ENCODE assay signal across 9 mouse cellular contexts in genomic region chr14:55629312-55629711, GRCm38 (mm10). TPM values are rescaled to one million over a fixed set of nuclear protein-coding genes. Genes with fewer than 3 reads are reported as not detected.
DNase-seq lines count a peak whose midpoint lies in the region; ATAC-seq and TF ChIP-seq lines count a peak whose summit lies in the region.
"Had no signal": no experiment of that assay in that cellular context is flagged by ENCODE, and none has a peak within 500 bp of the region (broad histone marks: within the 10 kb centered on the region; RNA-seq: fewer than 3 reads in every experiment).

No protein-coding gene starts in this region.

- H3K9ac ChIP-seq in midbrain, embryonic 14.5 days (replicated peaks; ENCODE audit: low read length): no peak overlapping the region
- H3K9ac ChIP-seq: hindbrain, embryonic 15.5 days had no signal

- peak; percentile 37 to 68 for DNase-seq in cerebellum, postnatal 14 days
- DNase-seq in cerebellum, adult 11 months: no peak
- peak; percentile 29 for DNase-seq in midbrain, embryonic 14.5 days
- no peak for DNase-seq in midbrain, embryonic 10.5 days (ENCODE audit: low spot score)
- peak; percentile 94 for DNase-seq in thymus, postnatal 4 days

- no peak overlapping the region for H3K27ac ChIP-seq in midbrain, embryonic 14.5 days (replicated peaks; ENCODE audit: low read depth, low read length)
- H3K27ac ChIP-seq in midbrain, embryonic 10.5 days (replicated peaks): no peak overlapping the region
- no peak overlapping the region for H3K27ac ChIP-seq in bone marrow macrophage, adult 2 months (ENCODE audit: insufficient read depth, low read depth, low read length)
- H3K27ac ChIP-seq: hindbrain, embryonic 15.5 days had no signal

- no peaks in the 10 kb centered on the region for H3K9me3 ChIP-seq in midbrain, embryonic 14.5 days (ENCODE audit: control insufficient read depth, low read length)
- H3K9me3 ChIP-seq in midbrain, embryonic 10.5 days (replicated peaks): no peaks in the 10 kb centered on the region
- H3K9me3 ChIP-seq: hindbrain, embryonic 15.5 days had no signal

- no peaks in the 10 kb centered on the region for H3K27me3 ChIP-seq in midbrain, embryonic 14.5 days (ENCODE audit: control insufficient read depth, insufficient read depth, low read length)
- no peaks in the 10 kb centered on the region for H3K27me3 ChIP-seq in midbrain, embryonic 10.5 days (ENCODE audit: low read depth, poor library complexity, severe bottlenecking)
- H3K27me3 ChIP-seq: hindbrain, embryonic 15.5 days had no signal

- no peak overlapping the region for H3K4me2 ChIP-seq in midbrain, embryonic 14.5 days (ENCODE audit: low read length)
- H3K4me2 ChIP-seq: hindbrain, embryonic 15.5 days had no signal

- peaks cover under 1% of the 10 kb centered on the region for H3K4me1 ChIP-seq in midbrain, embryonic 14.5 days (ENCODE audit: control insufficient read depth, insufficient read depth, low read length)
- H3K4me1 ChIP-seq in midbrain, embryonic 10.5 days: peaks cover 5% of the 10 kb centered on the region
- H3K4me1 ChIP-seq in bone marrow macrophage, adult 2 months (ENCODE audit: control insufficient read depth, insufficient read depth, low read length): no peaks in the 10 kb centered on the region

- peaks cover 97% of the 10 kb centered on the region for H3K36me3 ChIP-seq in midbrain, embryonic 14.5 days (ENCODE audit: control insufficient read depth, insufficient read depth, low read length)
- peaks cover 100% of the 10 kb centered on the region for H3K36me3 ChIP-seq in midbrain, embryonic 10.5 days

- TF ChIP-seq CTCF in bone marrow macrophage, adult 2 months (IDR thresholded peaks at IDR 0.05; ENCODE audit: low read depth, low read length): peak; percentile 70

- H3K4me3 ChIP-seq in midbrain, embryonic 14.5 days (replicated peaks; ENCODE audit: low read depth, low read length): no peak overlapping the region
- no peak overlapping the region for H3K4me3 ChIP-seq in midbrain, embryonic 10.5 days
- no peak overlapping the region for H3K4me3 ChIP-seq in bone marrow macrophage, adult 2 months (ENCODE audit: insufficient read depth, low read length)
- H3K4me3 ChIP-seq: hindbrain, embryonic 15.5 days had no signal

- ATAC-seq in midbrain, embryonic 14.5 days (ENCODE audit: low FRiP score, low TSS enrichment): no peak
- peak; percentile 65 for ATAC-seq in inflammation-experienced regulatory T-cells, adult 6 months
- peak; percentile 68 for ATAC-seq in megakaryocyte-erythroid progenitor cell, adult 5-6 weeks (replicated peaks; ENCODE audit: low FRiP score, low TSS enrichment, poor library complexity, severe bottlenecking)

- no peak for TF ChIP-seq POLR2A in bone marrow macrophage, adult 2 months (IDR thresholded peaks at IDR 0.05; ENCODE audit: borderline replicate concordance, low read depth, low read length)

- WGBS in midbrain, embryonic 14.5 days: 60% methylated on average over 5 of the region's 5 CpGs
- WGBS in midbrain, embryonic 10.5 days: 67% methylated on average over 5 of the region's 5 CpGs

RNA-seq across cellular contexts. Expression of gene Ipo4, which starts 6.4 kb away (rescaled TPM):
- 107 and 111 TPM in 2 replicates for polyA plus RNA-seq in midbrain, embryonic 14.5 days (2014; fragmentation: Nextera tagmentation; extraction: Ambion mirVana)
- polyA plus RNA-seq in midbrain, embryonic 10.5 days (2016; fragmentation: Nextera tagmentation; extraction: Ambion mirVana): 94.1 and 100 TPM in 2 replicates
- polyA plus RNA-seq in bone marrow macrophage, adult 2 months (2012; ENCODE audit: insufficient read depth, insufficient read length, missing spikeins): 31.4 and 33.3 TPM in 2 replicates
- polyA plus RNA-seq in inflammation-experienced regulatory T-cells, adult 6 months (2017; shearing (Covaris generic)): 10 to 100 TPM; 21.1 to 39.8 (median 36.3) TPM
- 79.0 and 101 TPM in 2 replicates for total RNA-seq in megakaryocyte-erythroid progenitor cell, adult 5-6 weeks (2014; fragmentation: Nextera tagmentation)
- 21.2 and 26.9 TPM in 2 replicates for total RNA-seq in megakaryocyte-erythroid progenitor cell, adult 5-6 weeks (2017)

RNA-seq across cellular contexts. Expression of gene Gm49378, which starts 8.4 kb away (rescaled TPM):
- polyA plus RNA-seq in midbrain, embryonic 14.5 days (2014; fragmentation: Nextera tagmentation; extraction: Ambion mirVana): 2.6 and 4.1 TPM in 2 replicates
- polyA plus RNA-seq in midbrain, embryonic 10.5 days (2016; fragmentation: Nextera tagmentation; extraction: Ambion mirVana): 1.1 and 1.2 TPM in 2 replicates
- 0.59 and 3.0 TPM in 2 replicates for polyA plus RNA-seq in bone marrow macrophage, adult 2 months (2012; ENCODE audit: insufficient read depth, insufficient read length, missing spikeins)
- 1 to 10 TPM in 2 of 3 experiments, under 1 TPM in 1; 0.44 to 2.8 (median 2.5) TPM for polyA plus RNA-seq in inflammation-experienced regulatory T-cells, adult 6 months (2017; shearing (Covaris generic))
- total RNA-seq in megakaryocyte-erythroid progenitor cell, adult 5-6 weeks (2014; fragmentation: Nextera tagmentation): 4.9 and 11.6 TPM in 2 replicates
- 3.5 and 3.7 TPM in 2 replicates for total RNA-seq in megakaryocyte-erythroid progenitor cell, adult 5-6 weeks (2017)

RNA-seq across cellular contexts. Expression of gene Rec8, which starts 11.5 kb away (rescaled TPM):
- 2.6 and 8.2 TPM in 2 replicates for polyA plus RNA-seq in midbrain, embryonic 14.5 days (2014; fragmentation: Nextera tagmentation; extraction: Ambion mirVana)
- polyA plus RNA-seq in midbrain, embryonic 10.5 days (2016; fragmentation: Nextera tagmentation; extraction: Ambion mirVana): 4.1 and 5.5 TPM in 2 replicates
- polyA plus RNA-seq in bone marrow macrophage, adult 2 months (2012; ENCODE audit: insufficient read depth, insufficient read length, missing spikeins): 0.25 TPM in 1 of 2 replicates, not detected in the other
- 1 to 10 TPM in 2 of 3 experiments, not detected in 1; 2.7 to 4.0 TPM for polyA plus RNA-seq in inflammation-experienced regulatory T-cells, adult 6 months (2017; shearing (Covaris generic))
- 28.2 and 53.3 TPM in 2 replicates for total RNA-seq in megakaryocyte-erythroid progenitor cell, adult 5-6 weeks (2014; fragmentation: Nextera tagmentation)
- total RNA-seq in megakaryocyte-erythroid progenitor cell, adult 5-6 weeks (2017): 16.0 and 27.6 TPM in 2 replicates

RNA-seq across cellular contexts. Expression of gene Tm9sf1, which starts 14.3 kb away (rescaled TPM):
- 44.7 and 53.8 TPM in 2 replicates for polyA plus RNA-seq in midbrain, embryonic 14.5 days (2014; fragmentation: Nextera tagmentation; extraction: Ambion mirVana)
- 74.7 and 77.1 TPM in 2 replicates for polyA plus RNA-seq in midbrain, embryonic 10.5 days (2016; fragmentation: Nextera tagmentation; extraction: Ambion mirVana)
- polyA plus RNA-seq in bone marrow macrophage, adult 2 months (2012; ENCODE audit: insufficient read depth, insufficient read length, missing spikeins): 61.9 and 64.9 TPM in 2 replicates
- 10 to 100 TPM; 36.3 to 45.0 (median 39.3) TPM for polyA plus RNA-seq in inflammation-experienced regulatory T-cells, adult 6 months (2017; shearing (Covaris generic))
- total RNA-seq in megakaryocyte-erythroid progenitor cell, adult 5-6 weeks (2014; fragmentation: Nextera tagmentation): 43.8 and 52.6 TPM in 2 replicates
- total RNA-seq in megakaryocyte-erythroid progenitor cell, adult 5-6 weeks (2017): 61.9 and 77.4 TPM in 2 replicates

RNA-seq across cellular contexts. Expression of gene Tssk4, which starts 20.7 kb away (rescaled TPM):
- polyA plus RNA-seq in midbrain, embryonic 14.5 days (2014; fragmentation: Nextera tagmentation; extraction: Ambion mirVana): 0.35 and 0.47 TPM in 2 replicates
- polyA plus RNA-seq in midbrain, embryonic 10.5 days (2016; fragmentation: Nextera tagmentation; extraction: Ambion mirVana): 0.75 and 0.79 TPM in 2 replicates
- polyA plus RNA-seq in bone marrow macrophage, adult 2 months (2012; ENCODE audit: insufficient read depth, insufficient read length, missing spikeins): 1.6 and 1.7 TPM in 2 replicates
- 1 to 10 TPM in 2 of 3 experiments, under 1 TPM in 1; 0.68 to 2.2 (median 1.2) TPM for polyA plus RNA-seq in inflammation-experienced regulatory T-cells, adult 6 months (2017; shearing (Covaris generic))
- 0.87 and 0.99 TPM in 2 replicates for total RNA-seq in megakaryocyte-erythroid progenitor cell, adult 5-6 weeks (2014; fragmentation: Nextera tagmentation)
- 0.69 TPM in 1 of 2 replicates, not detected in the other for total RNA-seq in megakaryocyte-erythroid progenitor cell, adult 5-6 weeks (2017)

Comparison
In these comparisons a context has a peak if more than half of its experiments do, and no peak if none do; other contexts are left out.
1. DNase-seq: peak in cerebellum, postnatal 14 days (2 of 2), midbrain, embryonic 14.5 days (single experiment) and thymus, postnatal 4 days (single experiment); none in cerebellum, adult 11 months (single experiment) and midbrain, embryonic 10.5 days (single experiment).